Mouse (Mus musculus) kidney, postnatal 4 days (tissue): Measurements from ENCODE around the gene Sptb.

Experiments used
- DNase-seq, 2 experiments: peaks; one replicate each; pipeline ENCODE4 v3.0.0; 2021; ENCODE audit warnings: mixed read lengths in 2 of 2

The Sptb gene

GRCm38 (mm10) chr12:76540701-76541221 is 169.6 kb downstream of the Sptb start:
- DNase-seq: no peak

- no peak for DNase-seq
Measured at GRCm38 (mm10) chr12:76540169-76540568, 170.2 kb downstream of the Sptb start.

- DNase-seq: peak in 1 of 2 experiments; percentile 67
Measured at GRCm38 (mm10) chr12:76537434-76537833, 172.9 kb downstream of the Sptb start.

- DNase-seq: no peak
Measured at GRCm38 (mm10) chr12:76536591-76537153, 173.7 kb downstream of the Sptb start.

- DNase-seq: peak in 1 of 2 experiments; percentile 57
Measured at GRCm38 (mm10) chr12:76535471-76535900, 174.9 kb downstream of the Sptb start.

GRCm38 (mm10) chr12:76534641-76535283 is 175.6 kb downstream of the Sptb start:
- peak in 1 of 2 experiments; percentile 56 for DNase-seq

GRCm38 (mm10) chr12:76534233-76534632 is 176.1 kb downstream of the Sptb start:
- DNase-seq: no peak

- peak; percentile 93 to 96 for DNase-seq
Measured at GRCm38 (mm10) chr12:76533377-76534222, 176.7 kb downstream of the Sptb start.

- DNase-seq: no peak
Measured at GRCm38 (mm10) chr12:76532926-76533376, 177.4 kb downstream of the Sptb start.

- DNase-seq: peak; percentile 69 to 80
Measured at GRCm38 (mm10) chr12:76531986-76532925, 178.1 kb downstream of the Sptb start.

- DNase-seq: no peak
Measured at GRCm38 (mm10) chr12:76530580-76531139, 179.7 kb downstream of the Sptb start, which contains the start of gene Plekhg3. TSS of gene Plekhg3 (plus strand) at chr12:76530891.
